Mouse (Mus musculus): ENCODE data around the gene Wwox. TPM values are rescaled to one million over a fixed set of nuclear protein-coding genes. Genes with fewer than 3 reads are reported as not detected.

The Wwox gene
- polyA plus RNA-seq, 1 experiment from 2014 or later = 10.4 TPM

DNA sequence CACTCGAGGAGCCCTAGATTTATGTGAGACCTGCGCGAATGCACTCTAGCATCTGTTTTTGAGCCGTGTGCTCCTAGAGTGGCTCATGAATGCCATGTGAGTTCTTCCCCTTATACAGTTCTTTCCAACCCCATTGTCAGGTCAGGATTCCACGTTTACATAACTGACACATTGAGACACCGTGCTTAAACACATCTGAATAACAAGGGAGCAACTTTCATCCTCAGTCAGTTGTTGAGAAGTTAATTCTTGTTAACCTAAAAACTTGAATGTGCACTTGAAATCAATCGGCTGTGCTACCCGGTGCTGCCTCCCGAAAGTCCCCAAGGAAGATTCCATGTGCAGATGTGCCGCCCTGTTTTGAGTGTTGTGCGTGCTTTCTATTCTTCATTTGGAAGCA is 249.3 kb downstream of the Wwox start:
- no peaks in the 10 kb centered on the region for H3K27me3 ChIP-seq (replicated peaks)
- no peak overlapping the region for H3K4me2 ChIP-seq
- 86% methylated on average over 11 of the region's 11 CpGs for WGBS
- H3K27ac ChIP-seq (ENCODE audit: poor library complexity, severe bottlenecking) = no peak overlapping the region
- H3K4me3 ChIP-seq = no peak overlapping the region
- ATAC-seq (ENCODE audit: insufficient number of reproducible peaks, low FRiP score) = no peak
- H3K36me3 ChIP-seq = no peaks in the 10 kb centered on the region
- H3K9ac ChIP-seq = no peak overlapping the region
- no peaks in the 10 kb centered on the region for H3K4me1 ChIP-seq (replicated peaks)
- H3K9me3 ChIP-seq (replicated peaks) = no peaks in the 10 kb centered on the region

DNA sequence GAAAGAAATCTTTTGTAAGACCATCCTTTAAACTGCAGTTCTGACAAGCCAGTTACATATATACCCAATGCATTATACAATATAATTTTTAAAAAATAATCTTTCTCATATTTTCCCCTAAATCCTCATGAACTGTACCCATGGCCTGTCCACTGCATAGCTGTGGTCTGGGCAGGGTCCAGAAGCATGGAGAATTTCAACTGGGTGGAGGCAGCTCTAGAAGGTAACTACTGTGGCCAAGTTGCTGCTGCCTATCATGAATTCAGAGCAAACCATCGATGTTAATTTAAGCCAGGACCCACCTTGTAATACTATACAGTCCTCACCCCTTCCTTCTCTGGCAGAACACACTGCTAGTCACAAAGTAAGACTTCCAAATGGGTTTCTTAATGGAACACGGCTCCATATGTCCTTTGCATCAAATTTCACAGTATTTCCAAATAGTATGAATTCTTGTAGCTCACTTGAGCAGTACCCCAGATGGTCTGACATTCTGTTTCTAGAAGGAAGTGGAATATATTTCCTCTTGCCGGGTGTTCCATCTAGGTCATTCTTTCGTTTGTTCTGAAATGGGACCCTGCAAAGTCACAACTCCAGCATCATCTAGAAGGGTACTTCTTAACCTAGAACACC is 255.2 kb downstream of the Wwox start:
- no peak overlapping the region for H3K9ac ChIP-seq
- no peak overlapping the region for H3K27ac ChIP-seq (ENCODE audit: poor library complexity, severe bottlenecking)
- ATAC-seq (ENCODE audit: insufficient number of reproducible peaks, low FRiP score) = no peak
- H3K27me3 ChIP-seq (replicated peaks) = no peaks in the 10 kb centered on the region
- 80% methylated on average over 4 of the region's 4 CpGs for WGBS
- no peaks in the 10 kb centered on the region for H3K4me1 ChIP-seq (replicated peaks)
- H3K4me3 ChIP-seq = no peak overlapping the region
- no peaks in the 10 kb centered on the region for H3K36me3 ChIP-seq
- no peak overlapping the region for H3K4me2 ChIP-seq
- 0 out of 2 replicates have a peak, but pooled peaks cover 2% of the 10 kb centered on the region for H3K9me3 ChIP-seq (replicated peaks)

DNA sequence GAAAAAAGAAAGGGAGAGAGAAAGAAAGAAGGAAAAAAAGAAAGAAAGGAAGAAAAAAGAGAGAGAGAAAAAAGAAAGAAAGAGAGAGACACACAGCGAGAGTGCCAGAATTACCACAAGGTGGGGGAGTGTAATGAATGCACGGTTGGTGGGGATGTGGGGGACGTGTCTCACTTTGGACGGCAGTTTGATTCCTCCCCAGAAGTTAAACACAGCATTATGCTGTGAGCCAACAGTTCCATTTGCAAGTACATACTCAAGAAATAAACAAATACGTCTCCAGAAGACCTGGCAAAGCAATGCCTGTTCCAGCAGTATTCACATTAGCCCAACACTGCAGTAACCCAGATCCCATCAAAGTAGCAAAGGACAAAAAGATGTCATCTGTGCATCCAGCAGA is 264.1 kb downstream of the Wwox start:
- Histone ChIP-seq H3K4me3 (no peak overlapping the region), H3K9me3 (replicated peaks) (no peaks in the 10 kb centered on the region), H3K4me1 (replicated peaks) (no peaks in the 10 kb centered on the region), H3K9ac (no peak overlapping the region), H3K36me3 (no peaks in the 10 kb centered on the region), H3K27me3 (replicated peaks) (no peaks in the 10 kb centered on the region), H3K4me2 (no peak overlapping the region), H3K27ac (ENCODE audit: poor library complexity, severe bottlenecking) (no peak overlapping the region)
- no peak for ATAC-seq (ENCODE audit: insufficient number of reproducible peaks, low FRiP score)
- 74% methylated on average over 5 of the region's 5 CpGs for WGBS

DNA sequence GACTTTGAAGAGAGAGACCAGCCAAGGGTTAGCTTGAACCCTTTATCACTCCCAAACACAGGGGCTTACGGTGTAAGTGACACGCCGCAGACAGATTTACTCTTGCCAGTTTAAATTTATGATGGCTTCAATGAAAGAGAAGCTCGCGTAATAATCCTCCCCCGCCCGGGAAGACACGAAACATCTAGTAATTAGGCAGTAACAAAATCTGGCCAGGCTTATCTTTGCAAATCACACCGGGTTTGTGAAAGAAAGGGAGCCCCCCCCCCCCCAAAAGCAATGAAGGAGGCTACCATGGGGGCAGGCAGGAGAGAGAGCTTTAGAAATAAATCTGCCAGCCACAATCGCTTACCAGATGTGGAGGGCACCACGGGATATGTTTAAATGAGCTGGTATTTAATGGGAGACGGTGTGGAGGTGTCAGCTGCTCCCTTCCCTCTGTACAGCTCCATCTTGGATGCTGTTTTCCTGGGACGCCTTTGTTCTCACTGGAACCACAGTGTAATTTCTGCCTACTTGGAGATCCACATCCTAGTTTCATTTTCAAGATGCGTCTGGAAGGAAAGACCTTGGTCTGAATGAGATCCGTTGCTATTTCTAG is 268.2 kb downstream of the Wwox start:
- Histone ChIP-seq H3K27me3 (replicated peaks) (no peaks in the 10 kb centered on the region), H3K9me3 (replicated peaks) (no peaks in the 10 kb centered on the region), H3K36me3 (no peaks in the 10 kb centered on the region), H3K4me1 (replicated peaks) (0 out of 2 replicates have a peak, but pooled peaks cover 2% of the 10 kb centered on the region), H3K27ac (ENCODE audit: poor library complexity, severe bottlenecking) (no peak overlapping the region), H3K4me3 (no peak overlapping the region), H3K4me2 (no peak overlapping the region), H3K9ac (no peak overlapping the region)
- WGBS = 71% methylated on average over 15 of the region's 15 CpGs
- ATAC-seq (ENCODE audit: insufficient number of reproducible peaks, low FRiP score) = no peak

DNA sequence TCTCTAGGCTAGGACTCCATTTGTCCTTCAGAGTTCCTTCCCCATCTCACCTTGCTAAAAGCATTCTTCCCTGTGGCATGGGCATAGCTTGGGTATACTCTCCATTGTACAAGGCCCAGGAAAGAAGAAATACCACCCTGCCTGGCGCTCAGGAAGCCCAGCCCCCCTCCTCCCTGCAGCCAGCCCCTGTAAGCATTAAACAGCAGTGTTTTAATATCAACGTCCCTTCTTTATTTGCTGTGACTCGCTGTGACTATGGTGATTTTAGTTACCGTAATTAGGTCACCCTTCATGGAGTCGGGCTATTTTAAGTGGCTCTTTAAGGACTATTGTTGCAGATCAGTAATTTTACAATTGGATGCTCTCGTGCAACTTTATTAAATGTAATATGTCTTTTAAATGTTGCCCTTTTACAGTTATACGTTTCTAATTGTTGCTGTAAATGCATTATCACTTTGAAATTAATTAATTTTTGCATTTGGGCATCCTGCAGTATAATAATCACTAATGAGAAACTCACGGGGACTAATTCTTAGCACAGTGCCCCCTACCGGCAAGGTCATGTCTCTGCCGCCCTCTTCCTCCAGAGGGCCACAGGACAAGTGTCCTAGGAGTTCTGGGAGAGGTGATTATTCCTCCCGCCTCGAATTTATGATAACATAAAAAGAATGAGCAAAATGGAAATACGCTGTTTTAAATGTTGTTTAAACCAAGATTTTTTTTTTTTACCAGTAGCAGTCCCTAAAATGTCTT is 276.0 kb downstream of the Wwox start:
- WGBS = 61% methylated on average over 13 of the region's 13 CpGs
- ATAC-seq (ENCODE audit: insufficient number of reproducible peaks, low FRiP score) = no peak
- no peak overlapping the region for H3K27ac ChIP-seq (ENCODE audit: poor library complexity, severe bottlenecking)

DNA sequence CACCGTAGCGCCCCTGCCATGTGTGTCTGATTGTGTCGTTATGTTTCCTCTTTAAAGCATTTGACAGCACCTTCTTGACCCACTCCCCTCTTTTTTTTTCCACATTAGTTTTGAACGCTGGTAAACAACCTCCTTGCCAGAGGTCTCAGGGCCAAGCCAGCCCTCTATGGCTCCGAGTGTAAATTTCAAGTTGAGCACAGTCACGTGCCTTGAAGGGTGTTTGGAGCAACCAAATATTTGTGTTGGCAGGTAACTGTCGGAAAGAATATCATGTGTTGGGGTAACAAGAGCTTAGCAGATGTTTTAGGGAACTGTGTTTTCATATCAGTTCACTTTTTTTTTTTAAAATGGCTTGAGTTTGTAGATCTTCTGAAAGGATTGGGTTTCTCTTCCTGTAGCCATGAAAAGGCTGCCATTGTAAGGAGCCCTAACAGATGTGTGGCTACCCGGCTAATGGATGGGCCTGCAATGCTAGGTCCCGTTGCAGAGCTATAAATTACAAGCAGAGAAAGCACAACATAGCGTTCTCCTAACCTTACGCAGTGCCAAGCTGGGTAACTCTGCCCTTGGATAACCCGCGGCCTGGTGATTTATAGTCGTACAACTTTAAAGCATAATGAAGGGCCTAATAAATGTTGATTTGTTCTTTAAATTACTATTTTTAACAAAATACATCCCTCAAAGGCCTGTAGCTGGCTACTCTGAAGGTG is 277.2 kb downstream of the Wwox start:
- ATAC-seq (ENCODE audit: insufficient number of reproducible peaks, low FRiP score) = no peak
- Histone ChIP-seq H3K36me3 (no peaks in the 10 kb centered on the region), H3K27me3 (replicated peaks) (no peaks in the 10 kb centered on the region), H3K4me3 (no peak overlapping the region), H3K9ac (no peak overlapping the region), H3K9me3 (replicated peaks) (no peaks in the 10 kb centered on the region), H3K4me1 (replicated peaks) (no peaks in the 10 kb centered on the region), H3K27ac (ENCODE audit: poor library complexity, severe bottlenecking) (no peak overlapping the region), H3K4me2 (no peak overlapping the region)
- 73% methylated on average over 14 of the region's 14 CpGs for WGBS

More for the DNA sequence above, 276.0 kb downstream of the Wwox start:
- Histone ChIP-seq H3K4me2 (no peak overlapping the region), H3K4me3 (no peak overlapping the region), H3K4me1 (replicated peaks) (no peaks in the 10 kb centered on the region), H3K27me3 (replicated peaks) (no peaks in the 10 kb centered on the region), H3K36me3 (no peaks in the 10 kb centered on the region), H3K9me3 (replicated peaks) (no peaks in the 10 kb centered on the region), H3K9ac (no peak overlapping the region)

DNA sequence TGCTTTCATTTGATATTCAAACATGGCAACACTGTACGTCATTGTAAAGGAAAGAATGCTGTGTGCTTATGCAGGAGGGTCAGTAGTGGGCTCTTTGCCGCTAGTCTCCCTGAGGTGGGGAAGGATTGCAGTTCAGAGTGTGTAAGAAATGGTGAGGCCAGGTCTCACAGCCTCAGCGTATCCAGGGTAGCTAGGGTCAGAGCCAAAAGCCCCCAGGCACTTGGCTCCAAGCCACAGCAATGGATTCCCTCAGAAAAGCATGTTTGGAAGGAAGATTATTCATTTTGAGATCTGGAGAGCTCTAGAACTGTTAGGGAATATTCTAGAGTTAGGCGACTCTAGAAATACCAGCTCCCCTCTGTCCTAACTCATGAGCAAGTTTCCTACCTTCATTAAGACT is 279.4 kb downstream of the Wwox start:
- no peak for ATAC-seq (ENCODE audit: insufficient number of reproducible peaks, low FRiP score)
- 81% methylated on average over 4 of the region's 4 CpGs for WGBS

DNA sequence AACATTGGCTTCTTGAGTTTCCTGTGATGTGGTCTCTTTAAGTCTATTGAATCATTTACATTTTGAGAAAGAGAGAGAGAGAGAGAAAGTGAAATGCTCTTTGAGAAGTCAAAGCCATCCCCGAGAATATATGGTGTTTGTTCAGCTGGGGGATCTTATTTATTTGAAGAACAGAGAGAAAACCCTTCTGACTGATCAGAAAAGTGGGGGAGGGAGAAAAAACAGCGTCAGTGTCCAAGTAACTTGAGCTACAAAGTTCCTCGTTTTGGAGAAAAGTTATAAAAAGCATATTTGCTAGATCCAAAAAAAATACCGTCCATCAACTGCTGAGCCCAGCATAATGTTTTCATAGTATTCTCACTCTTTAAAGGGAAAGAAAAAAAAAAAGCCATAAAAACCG is 283.2 kb downstream of the Wwox start:
- Histone ChIP-seq H3K4me3 (no peak overlapping the region), H3K4me1 (replicated peaks) (no peaks in the 10 kb centered on the region), H3K9me3 (replicated peaks) (no peaks in the 10 kb centered on the region), H3K4me2 (no peak overlapping the region), H3K36me3 (no peaks in the 10 kb centered on the region), H3K27ac (ENCODE audit: poor library complexity, severe bottlenecking) (no peak overlapping the region), H3K27me3 (replicated peaks) (no peaks in the 10 kb centered on the region), H3K9ac (no peak overlapping the region)
- 66% methylated on average over 5 of the region's 5 CpGs for WGBS
- no peak for ATAC-seq (ENCODE audit: insufficient number of reproducible peaks, low FRiP score)

More for the DNA sequence above, 279.4 kb downstream of the Wwox start:
- H3K9ac ChIP-seq = no peak overlapping the region
- no peak overlapping the region for H3K4me2 ChIP-seq
- H3K4me1 ChIP-seq (replicated peaks) = no peaks in the 10 kb centered on the region
- no peaks in the 10 kb centered on the region for H3K36me3 ChIP-seq
- no peak overlapping the region for H3K27ac ChIP-seq (ENCODE audit: poor library complexity, severe bottlenecking)
- no peak overlapping the region for H3K4me3 ChIP-seq
- no peaks in the 10 kb centered on the region for H3K27me3 ChIP-seq (replicated peaks)
- H3K9me3 ChIP-seq (replicated peaks) = no peaks in the 10 kb centered on the region

DNA sequence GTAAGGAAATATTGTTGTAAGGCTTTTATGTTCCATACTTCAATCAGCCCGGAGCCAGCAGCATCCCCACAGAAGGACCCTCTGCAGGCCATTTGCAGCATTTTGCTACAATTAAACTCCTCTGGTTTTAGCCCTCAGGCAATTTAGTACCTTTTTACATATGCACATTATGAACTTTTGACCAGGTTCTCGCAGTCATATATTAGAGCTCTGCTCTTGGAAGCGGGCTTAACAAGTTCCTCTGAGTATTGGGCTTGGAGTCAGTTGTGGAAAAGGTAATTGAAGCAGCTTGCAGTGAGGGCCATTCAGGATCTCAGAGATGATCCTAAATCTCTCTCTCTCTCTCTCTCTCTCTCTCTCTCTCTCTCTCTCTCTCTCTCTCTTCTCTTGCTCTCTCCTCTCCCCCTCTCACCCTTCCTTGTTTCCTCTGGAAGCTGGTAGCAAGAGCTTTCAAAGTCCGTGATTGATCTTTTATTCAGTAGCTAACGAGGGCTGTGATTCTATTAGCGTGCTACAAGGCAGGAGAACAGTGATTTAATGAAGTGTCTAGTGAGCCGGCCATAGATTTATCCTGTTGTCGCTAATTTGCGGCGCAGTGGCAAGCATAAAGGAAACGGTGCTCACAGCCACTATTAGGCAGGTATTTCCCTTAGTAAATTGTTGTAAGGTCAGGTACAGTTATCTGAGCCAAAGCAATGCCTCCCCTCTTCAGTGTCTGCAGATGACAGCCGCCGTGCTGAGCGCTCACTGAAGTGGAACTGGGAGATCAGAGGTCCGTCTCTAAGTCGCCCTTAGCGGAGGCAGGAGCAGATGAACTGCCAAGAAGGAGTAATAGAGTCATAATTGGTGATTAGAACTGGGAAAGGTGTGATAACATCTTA is 292.0 kb downstream of the Wwox start:
- 67% methylated on average over 17 of the region's 17 CpGs for WGBS
- Histone ChIP-seq H3K36me3 (no peaks in the 10 kb centered on the region), H3K27me3 (replicated peaks) (no peaks in the 10 kb centered on the region), H3K4me2 (no peak overlapping the region), H3K4me3 (no peak overlapping the region), H3K27ac (ENCODE audit: poor library complexity, severe bottlenecking) (no peak overlapping the region), H3K4me1 (replicated peaks) (no peaks in the 10 kb centered on the region), H3K9me3 (replicated peaks) (no peaks in the 10 kb centered on the region), H3K9ac (no peak overlapping the region)
- no peak for ATAC-seq (ENCODE audit: insufficient number of reproducible peaks, low FRiP score)

DNA sequence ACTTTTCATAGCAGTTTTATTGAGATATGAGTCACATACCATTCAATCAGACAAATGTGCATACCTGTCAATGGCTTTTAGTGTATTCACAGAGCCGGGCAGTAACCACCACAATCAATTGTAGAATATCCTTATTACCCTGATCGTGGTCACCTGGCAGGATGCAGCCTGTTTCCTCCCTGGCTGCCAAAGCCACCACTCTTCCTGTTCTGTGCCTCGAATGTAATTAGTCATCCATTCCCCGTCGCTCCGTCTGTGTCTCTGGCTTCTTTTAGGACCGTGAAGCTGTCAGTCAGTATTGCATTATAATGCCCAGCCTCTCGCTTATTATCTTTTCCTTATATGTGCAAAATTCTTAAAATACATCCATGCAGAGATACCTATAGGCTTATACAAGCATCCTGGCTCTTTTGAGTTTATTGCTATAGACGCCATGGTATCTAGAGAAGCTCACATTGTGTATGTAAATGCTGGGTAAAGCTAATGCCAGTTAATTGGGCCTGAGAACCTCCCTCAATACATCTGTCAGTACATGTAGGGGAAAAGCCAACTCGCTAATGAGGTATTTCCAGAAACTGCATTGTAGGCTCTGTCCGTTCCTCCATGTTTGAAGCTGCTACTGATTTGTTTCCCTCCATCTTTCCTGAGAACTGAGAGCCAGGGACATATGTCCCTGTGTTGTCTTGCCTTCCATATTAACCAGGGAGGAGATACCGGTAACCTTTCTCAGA is 303.9 kb downstream of the Wwox start:
- no peaks in the 10 kb centered on the region for H3K36me3 ChIP-seq
- 66% methylated on average over 12 of the region's 12 CpGs for whole genome bisulfite sequencing
- H3K4me3 ChIP-seq = no peak overlapping the region
- peaks cover 7% of the 10 kb centered on the region for H3K9me3 ChIP-seq (replicated peaks)
- H3K27ac ChIP-seq (ENCODE audit: poor library complexity, severe bottlenecking) = no peak overlapping the region
- H3K4me1 ChIP-seq (replicated peaks) = peaks cover 8% of the 10 kb centered on the region
- no peak overlapping the region for H3K4me2 ChIP-seq
- H3K9ac ChIP-seq = no peak overlapping the region
- no peaks in the 10 kb centered on the region for H3K27me3 ChIP-seq (replicated peaks)
- no peak for ATAC-seq (ENCODE audit: insufficient number of reproducible peaks, low FRiP score)
